Mouse (Mus musculus): ENCODE measurements at regions not wholly inside any gene's neighbourhood (a gene's known extent, or its start where the extent isn't known, plus 50 kb on each side); places are given as distances from the start of the nearest gene placed in this dataset.

DNA sequence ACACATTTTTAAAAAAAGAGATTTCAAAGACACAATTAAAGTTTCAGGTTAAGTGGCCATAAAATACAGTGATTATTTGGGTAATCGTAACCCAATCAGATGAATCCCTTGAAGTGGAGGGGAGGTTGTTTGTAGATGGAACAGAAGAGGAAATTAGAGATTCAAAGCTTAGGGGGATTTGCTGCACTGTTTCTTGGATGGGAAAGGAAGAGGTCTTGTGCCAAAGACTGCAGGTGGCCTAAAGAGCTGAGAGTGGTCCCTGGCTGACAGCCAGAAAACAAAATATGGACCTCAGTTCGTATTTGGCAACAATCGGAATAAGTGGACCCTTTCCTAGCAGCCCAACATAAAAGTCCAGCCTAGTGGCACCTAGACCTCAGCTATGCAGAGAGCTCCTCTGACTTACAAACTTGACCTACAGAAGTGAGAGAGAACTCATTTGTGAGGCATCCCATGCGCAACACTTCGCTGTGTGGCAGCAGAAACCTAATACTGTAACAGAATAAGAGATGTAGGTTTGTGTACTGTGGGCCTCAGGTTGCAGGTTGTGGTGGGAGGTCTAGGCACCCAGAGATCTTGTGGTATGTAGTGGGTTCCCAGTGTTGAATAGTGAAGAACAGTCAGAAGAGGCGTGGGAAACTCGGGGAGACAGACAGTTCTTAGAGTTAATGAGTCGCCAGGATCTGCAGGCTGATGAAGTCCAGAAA lies 110.0 kb upstream of the Ccdc54 start:
- no peak for DNase-seq

DNA sequence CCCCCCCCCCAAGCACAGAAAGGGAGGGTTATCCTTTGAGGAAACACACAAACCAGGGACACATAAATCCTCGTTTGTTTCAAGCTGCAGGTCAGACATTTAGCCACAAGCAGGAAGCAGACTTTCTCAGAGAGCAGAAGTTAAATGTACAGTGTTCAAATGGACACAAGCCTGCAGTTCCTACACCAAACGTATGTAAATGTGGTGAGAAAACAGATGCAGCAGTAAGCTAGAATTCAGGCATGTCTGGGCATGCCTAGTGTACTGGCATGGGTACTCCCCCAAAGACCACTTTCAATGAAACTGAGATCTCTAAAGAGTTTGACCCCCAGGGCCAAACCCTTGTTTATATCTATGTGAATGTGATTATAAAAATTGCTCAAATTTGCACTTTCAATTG lies 109.2 kb upstream of the Ccdc54 start:
- no peak for DNase-seq

DNA sequence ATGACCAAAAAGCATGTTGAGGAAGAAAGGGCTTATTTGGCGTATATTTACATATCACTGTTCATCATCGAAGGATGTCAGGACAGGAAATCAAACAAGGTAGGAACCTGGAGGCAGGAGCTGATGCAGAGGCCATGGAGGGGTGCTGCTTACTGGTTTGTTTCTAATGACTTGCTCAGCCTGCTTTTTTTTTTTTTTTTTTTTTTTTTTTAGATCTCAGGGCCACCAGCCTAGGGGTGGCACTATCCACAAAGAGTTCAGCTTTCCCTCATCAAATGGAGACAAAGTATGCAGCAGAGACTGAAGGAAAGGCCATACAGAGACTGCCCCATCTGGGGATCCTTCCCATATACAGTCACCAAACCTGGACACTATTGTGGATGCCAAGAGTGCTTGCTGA lies 106.8 kb upstream of the Ccdc54 start:
- DNase-seq, result no peak

GRCm38 (mm10) chr16:50696052-50696451 lies 105.1 kb upstream of the Ccdc54 start:
- no peak for DNase-seq

DNA sequence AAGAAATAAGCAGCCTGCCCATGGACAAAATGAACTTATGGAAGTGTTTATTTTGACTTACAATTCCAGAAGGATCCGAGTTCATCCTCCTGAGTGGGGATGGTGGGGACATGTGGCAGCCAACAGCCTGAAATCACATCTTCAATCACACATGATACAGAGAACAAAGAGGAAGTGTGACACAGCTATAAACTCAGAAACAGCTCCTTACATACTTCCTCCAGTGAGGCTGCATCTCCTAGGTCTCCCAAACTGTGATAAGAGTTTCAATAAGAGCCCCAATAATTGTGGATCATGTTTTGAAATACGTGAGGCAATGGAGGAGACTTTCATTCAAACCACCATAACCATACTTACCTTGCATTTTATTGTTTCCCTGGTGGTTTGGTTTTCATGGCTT lies 103.1 kb upstream of the Ccdc54 start:
- DNase-seq, result no peak

DNA sequence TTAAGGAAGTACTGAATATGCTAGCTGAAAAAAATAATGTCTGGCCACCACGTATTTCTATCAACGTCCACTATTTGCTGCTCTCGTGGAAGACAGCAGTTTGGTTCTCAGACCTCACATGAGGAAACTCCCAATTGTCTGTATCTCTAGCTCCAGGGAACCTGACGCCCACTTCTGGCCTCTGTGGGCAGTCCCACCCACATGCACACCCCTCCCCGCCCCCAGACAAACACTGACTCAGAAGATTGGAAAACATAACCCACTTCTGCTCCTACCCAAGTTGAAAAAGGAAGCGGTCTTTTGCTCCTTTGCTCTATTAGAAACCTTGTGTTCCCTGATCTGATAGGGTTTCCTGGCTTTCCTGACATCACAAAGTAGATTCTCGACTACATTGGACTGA lies 99.9 kb upstream of the Ccdc54 start:
- no peak for DNase-seq

DNA sequence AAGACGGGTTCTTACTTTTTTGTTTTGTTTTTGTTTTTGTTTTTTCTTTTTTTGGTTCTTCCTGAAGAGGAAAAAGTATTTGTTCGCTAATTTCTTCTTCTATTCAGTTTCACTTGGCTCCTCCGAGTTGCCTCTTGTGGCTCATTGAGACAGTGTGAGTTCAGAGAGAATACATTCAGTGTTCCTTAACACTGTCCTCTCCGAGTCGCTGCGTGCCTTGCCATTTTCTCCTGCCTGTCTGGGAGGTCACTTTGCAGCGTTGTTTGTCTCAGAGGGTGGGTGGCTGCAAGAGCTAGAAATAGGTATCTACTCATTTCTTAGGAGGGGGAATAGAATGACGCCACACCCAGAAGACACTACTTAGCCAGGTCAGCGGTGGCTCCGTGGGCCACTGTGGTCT lies 98.6 kb upstream of the Ccdc54 start:
- DNase-seq, result no peak

- DNase-seq, result no peak
Observed at GRCm38 (mm10) chr16:50688818-50689506, 98.0 kb upstream of the Ccdc54 start.

GRCm38 (mm10) chr16:50679698-50680097 lies 88.7 kb upstream of the Ccdc54 start:
- DNase-seq, result no peak

DNA sequence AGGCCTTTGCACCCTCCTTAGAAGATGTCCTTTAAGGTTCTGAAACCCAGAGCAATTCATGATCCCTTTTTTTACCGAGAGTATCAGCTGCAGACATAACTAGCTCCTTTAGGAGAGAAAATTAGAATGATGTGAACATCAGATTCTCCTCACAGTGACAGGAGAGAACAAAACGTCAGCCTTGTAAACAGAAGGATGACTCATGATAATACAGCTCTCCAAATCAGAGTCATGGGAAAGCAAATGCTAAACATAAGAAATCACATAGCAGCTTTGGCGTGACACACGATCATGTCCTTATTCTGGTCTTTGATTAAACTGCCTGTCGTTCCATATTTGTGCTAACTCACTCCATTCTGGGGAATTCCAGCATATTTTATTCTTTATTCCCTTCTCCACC lies 82.4 kb upstream of the Ccdc54 start:
- no peak for DNase-seq

- no peak for DNase-seq
Observed at GRCm38 (mm10) chr16:50672713-50673112, 81.8 kb upstream of the Ccdc54 start.

GRCm38 (mm10) chr16:50671170-50671569 lies 80.2 kb upstream of the Ccdc54 start:
- no peak for DNase-seq

DNA sequence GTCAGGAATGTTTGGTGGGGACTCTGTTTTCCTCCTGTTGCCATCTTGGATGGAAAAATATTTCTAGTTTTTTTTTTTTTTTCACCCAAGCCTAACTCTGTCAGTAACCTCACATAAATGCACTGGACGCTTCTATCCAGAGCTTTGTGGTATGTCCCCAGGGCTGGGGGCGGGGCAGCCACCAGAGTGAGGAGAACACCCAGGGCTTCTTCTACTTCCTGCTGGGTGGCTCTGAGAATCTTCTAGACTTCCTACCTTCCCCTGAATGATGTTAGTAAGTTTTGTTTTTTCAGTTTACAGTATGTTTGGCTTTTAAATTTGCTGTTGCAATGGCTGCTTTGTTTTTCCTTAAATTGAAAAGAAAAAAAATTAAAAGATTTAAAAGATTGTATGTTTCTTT lies 73.3 kb upstream of the Ccdc54 start:
- DNase-seq, result peak; percentile 38
